Mouse (Mus musculus): Measurements from ENCODE around the gene Tbc1d23. TPM values are rescaled to one million over a fixed set of nuclear protein-coding genes. Genes with fewer than 3 reads are reported as not detected.

The Tbc1d23 gene
- polyA plus RNA-seq, 1 experiment from 2014 or later = 32.9 TPM

DNA sequence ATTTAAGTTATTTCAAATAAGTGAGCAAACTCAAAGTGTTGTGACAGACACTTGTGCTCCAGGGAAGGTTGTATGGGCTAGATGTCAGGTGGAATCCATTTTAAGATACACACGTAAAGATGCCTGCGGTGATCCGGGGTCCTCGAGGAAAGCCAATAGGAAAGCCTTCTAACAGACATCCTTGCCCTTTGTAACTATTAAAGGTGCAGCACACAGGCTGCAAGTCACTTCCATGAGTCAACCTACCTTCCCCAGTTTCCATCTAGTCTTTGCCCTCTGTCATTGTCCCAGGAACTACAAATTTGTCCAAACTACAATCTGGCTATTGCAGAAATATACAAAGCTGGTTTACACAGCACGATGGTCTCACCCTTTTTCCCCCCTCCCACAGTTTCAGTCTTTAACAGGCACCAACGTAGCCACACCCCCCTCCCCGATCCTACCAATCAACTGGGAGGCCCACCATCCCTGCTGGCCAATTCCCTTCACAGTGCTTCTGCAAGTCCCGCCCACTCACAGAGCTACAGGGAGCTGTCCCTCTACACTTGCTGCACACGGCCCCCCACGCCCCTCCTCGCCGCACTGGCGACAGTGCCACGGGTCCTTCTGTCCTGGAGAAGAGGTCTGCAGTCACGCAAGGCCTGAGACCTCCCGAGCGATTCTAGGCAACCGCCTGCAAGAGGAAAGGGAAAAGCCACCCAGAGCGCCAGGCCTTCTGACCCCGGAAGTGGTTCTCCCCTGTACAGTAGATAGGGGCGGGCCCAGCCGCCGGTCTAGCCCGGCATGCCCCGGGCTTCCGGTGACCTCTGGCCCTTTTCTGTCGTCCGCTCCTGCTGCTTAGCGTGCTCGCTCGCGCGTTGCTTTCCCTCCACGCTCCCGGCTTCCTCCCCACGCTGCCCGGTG, 110.1 kb downstream of the Tbc1d23 start, which contains the start of gene Tomm70a:
Tomm70a (plus strand) TSS at position 791 of the 903 bp plus-strand sequence.
- H3K4me1 ChIP-seq = peaks cover 20% of the 10 kb centered on the region
- H3K27ac ChIP-seq = peak within 1 kb of the TSS; percentile 95
- under 1% methylated on average over 37 of the region's 37 CpGs for WGBS
- ATAC-seq (ENCODE audit: insufficient number of reproducible peaks, insufficient read depth, low FRiP score, low TSS enrichment, low read depth) = peak; percentile 99
- H3K4me3 ChIP-seq = peak within 1 kb of the TSS; percentile 98
- no peaks in the 10 kb centered on the region for H3K9me3 ChIP-seq
- peak within 1 kb of the TSS; percentile 71 for H3K4me2 ChIP-seq
- peak within 1 kb of the TSS; percentile 98 for H3K9ac ChIP-seq
- 0 out of 2 replicates have a peak, but pooled peaks cover 3% of the 10 kb centered on the region for H3K27me3 ChIP-seq
- no peaks in the 10 kb centered on the region for H3K36me3 ChIP-seq

Other genes starting within 250 kb of the Tbc1d23 start
- 0.42 TPM in 1 of 2 replicates, not detected in the other for gene Tmem45a2, start 160.1 kb downstream of the Tbc1d23 start, polyA plus RNA-seq (2015; fragmentation: Nextera tagmentation; extraction: Ambion mirVana)
- gene Tomm70a, start 109.8 kb downstream of the Tbc1d23 start, polyA plus RNA-seq (2015; fragmentation: Nextera tagmentation; extraction: Ambion mirVana) = 41.3 and 41.8 TPM in 2 replicates
- 91.7 and 98.7 TPM in 2 replicates for gene Nit2, start 64.2 kb downstream of the Tbc1d23 start, polyA plus RNA-seq (2015; fragmentation: Nextera tagmentation; extraction: Ambion mirVana)
- gene Tmem30c, start 61.4 kb upstream of the Tbc1d23 start, polyA plus RNA-seq (2015; fragmentation: Nextera tagmentation; extraction: Ambion mirVana) = 0.18 and 0.25 TPM in 2 replicates
- 24.0 and 27.6 TPM in 2 replicates for gene Filip1l, start 121.6 kb upstream of the Tbc1d23 start, polyA plus RNA-seq (2015; fragmentation: Nextera tagmentation; extraction: Ambion mirVana)

Measured in embryonic facial prominence, embryonic 13.5 days (tissue).